Mouse (Mus musculus): ENCODE results near the gene Aldh3a1.

GRCm38 (mm10) chr11:61222971-61223745 is 15.8 kb downstream of the Aldh3a1 start:
- TF ChIP-seq CTCF (IDR thresholded peaks at IDR 0.05; ENCODE audit: insufficient read depth, low read length): no peak
- TF ChIP-seq POLR2A (IDR thresholded peaks at IDR 0.05; ENCODE audit: borderline replicate concordance, extremely low read depth, low read depth, low read length): no peak

All from lung, adult 2 months (tissue).